Mouse (Mus musculus): ENCODE measurements around the gene Col26a1. TPM values are rescaled to one million over a fixed set of nuclear protein-coding genes. Genes with fewer than 3 reads are reported as not detected.

Gene Col26a1
- total and polyA plus RNA-seq, 2 experiments from 2014 or later, result 35.5 to 61.9 TPM

DNA sequence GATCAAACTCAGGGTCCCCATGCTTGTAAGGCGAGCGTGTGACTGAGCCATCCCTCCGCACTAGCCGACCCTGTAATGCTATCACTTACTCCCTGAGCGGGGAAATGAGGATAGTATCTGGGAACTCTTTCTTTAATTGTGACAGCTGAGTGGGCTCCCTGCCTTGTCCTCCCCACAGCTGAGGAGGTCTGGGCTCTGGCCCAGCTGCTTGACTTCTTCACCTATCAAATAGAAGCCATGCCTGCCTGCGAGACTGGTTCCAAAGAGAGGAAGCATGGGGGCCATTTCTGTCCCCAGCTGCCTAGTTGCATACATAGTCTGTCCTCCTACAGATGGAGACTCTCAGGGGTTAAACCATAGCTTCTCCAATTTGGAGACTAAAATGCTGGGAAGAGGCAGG, 78.0 kb downstream of the Col26a1 start:
- Histone ChIP-seq H3K9ac (replicated peaks; ENCODE audit: low read length, poor library complexity, severe bottlenecking) (no peak overlapping the region), H3K36me3 (ENCODE audit: insufficient read depth, low read length) (no peaks in the 10 kb centered on the region), H3K4me3 (ENCODE audit: low read depth, low read length) (no peak overlapping the region), H3K9me3 (ENCODE audit: low read length) (no peaks in the 10 kb centered on the region), H3K4me2 (ENCODE audit: low read depth, low read length, poor library complexity, severe bottlenecking) (no peak overlapping the region), H3K4me1 (ENCODE audit: insufficient read depth, low read length) (peaks cover 8% of the 10 kb centered on the region; the same call in 1 of the 2 replicates), H3K27me3 (ENCODE audit: insufficient read depth, low read length) (no peaks in the 10 kb centered on the region), H3K27ac (ENCODE audit: low read depth, low read length) (no peak overlapping the region)
- DNase-seq (ENCODE audit: low spot score) (no peak), ATAC-seq (ENCODE audit: low FRiP score) (no peak)
- 81% methylated on average over 6 of the region's 6 CpGs for WGBS
- TF ChIP-seq CTCF (IDR thresholded peaks at IDR 0.05), result no peak

DNA sequence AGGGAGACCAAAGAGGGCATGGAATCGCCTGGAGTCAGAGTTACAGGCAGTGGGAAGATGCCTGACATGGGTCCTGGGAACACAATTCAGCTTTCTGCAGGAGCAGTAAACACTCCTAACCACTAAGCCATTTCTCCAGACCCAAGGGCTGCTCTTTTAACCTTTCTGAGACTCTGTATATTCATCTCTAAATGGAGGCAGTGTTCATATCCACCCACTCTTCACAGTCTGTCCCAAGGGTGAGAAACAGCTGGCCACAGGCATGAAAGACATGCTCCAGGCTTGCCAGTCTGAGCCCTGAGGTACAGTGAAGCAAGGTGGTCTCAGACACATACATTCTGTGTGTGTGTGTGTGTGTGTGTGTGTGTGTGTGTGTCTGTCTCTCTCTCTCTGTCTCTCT, 78.8 kb downstream of the Col26a1 start:
- DNase-seq (ENCODE audit: low spot score), result no peak
- H3K27me3 ChIP-seq (ENCODE audit: insufficient read depth, low read length), result no peaks in the 10 kb centered on the region
- ATAC-seq (ENCODE audit: low FRiP score), result no peak
- 61% methylated on average over 1 of the region's 1 CpGs for WGBS
- H3K9me3 ChIP-seq (ENCODE audit: low read length), result no peaks in the 10 kb centered on the region
- no peak overlapping the region for H3K4me3 ChIP-seq (ENCODE audit: low read depth, low read length)
- no peak overlapping the region for H3K9ac ChIP-seq (replicated peaks; ENCODE audit: low read length, poor library complexity, severe bottlenecking)
- H3K36me3 ChIP-seq (ENCODE audit: insufficient read depth, low read length), result no peaks in the 10 kb centered on the region
- no peak for TF ChIP-seq CTCF (IDR thresholded peaks at IDR 0.05)
- no peak overlapping the region for H3K27ac ChIP-seq (ENCODE audit: low read depth, low read length)
- no peak overlapping the region for H3K4me2 ChIP-seq (ENCODE audit: low read depth, low read length, poor library complexity, severe bottlenecking)
- peaks cover 8% of the 10 kb centered on the region; the same call in 1 of the 2 replicates for H3K4me1 ChIP-seq (ENCODE audit: insufficient read depth, low read length)

DNA sequence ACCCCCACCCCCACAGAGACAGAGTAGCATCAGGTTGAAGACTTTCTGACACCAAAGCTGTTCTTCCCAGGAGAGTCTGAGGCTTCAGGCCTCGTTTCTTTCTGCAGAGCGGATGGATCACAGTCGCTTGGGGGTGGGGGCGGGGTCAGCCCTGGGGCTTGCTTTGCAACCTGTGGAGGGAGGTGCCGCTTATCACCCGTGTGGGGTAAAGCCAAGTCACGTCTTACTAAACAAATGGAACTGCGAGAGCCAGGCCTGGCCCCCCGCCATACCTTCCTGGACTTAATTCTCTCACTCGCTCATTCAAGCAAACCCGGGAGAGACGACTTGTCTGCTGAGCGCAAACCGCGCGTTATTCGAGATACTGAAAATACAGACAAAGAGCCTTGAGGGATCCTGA, 80.3 kb downstream of the Col26a1 start:
- Histone ChIP-seq H3K9me3 (ENCODE audit: low read length) (no peaks in the 10 kb centered on the region), H3K9ac (replicated peaks; ENCODE audit: low read length, poor library complexity, severe bottlenecking) (0 out of 2 replicates have a peak overlapping the region, but pooled peaks have one; percentile 29), H3K4me1 (ENCODE audit: insufficient read depth, low read length) (peaks cover 8% of the 10 kb centered on the region; the same call in 1 of the 2 replicates), H3K4me3 (ENCODE audit: low read depth, low read length) (peak overlapping the region; percentile 18), H3K36me3 (ENCODE audit: insufficient read depth, low read length) (no peaks in the 10 kb centered on the region), H3K27me3 (ENCODE audit: insufficient read depth, low read length) (no peaks in the 10 kb centered on the region), H3K4me2 (ENCODE audit: low read depth, low read length, poor library complexity, severe bottlenecking) (peak overlapping the region; percentile 40), H3K27ac (ENCODE audit: low read depth, low read length) (peak overlapping the region; percentile 21; the same call in 1 of the 2 replicates)
- DNase-seq (ENCODE audit: low spot score) (peak; percentile 34), ATAC-seq (ENCODE audit: low FRiP score) (0 out of 2 replicates have a peak, but pooled peaks have one; percentile 20)
- 7% methylated on average over 17 of the region's 17 CpGs for WGBS
- no peak for TF ChIP-seq CTCF (IDR thresholded peaks at IDR 0.05)

DNA sequence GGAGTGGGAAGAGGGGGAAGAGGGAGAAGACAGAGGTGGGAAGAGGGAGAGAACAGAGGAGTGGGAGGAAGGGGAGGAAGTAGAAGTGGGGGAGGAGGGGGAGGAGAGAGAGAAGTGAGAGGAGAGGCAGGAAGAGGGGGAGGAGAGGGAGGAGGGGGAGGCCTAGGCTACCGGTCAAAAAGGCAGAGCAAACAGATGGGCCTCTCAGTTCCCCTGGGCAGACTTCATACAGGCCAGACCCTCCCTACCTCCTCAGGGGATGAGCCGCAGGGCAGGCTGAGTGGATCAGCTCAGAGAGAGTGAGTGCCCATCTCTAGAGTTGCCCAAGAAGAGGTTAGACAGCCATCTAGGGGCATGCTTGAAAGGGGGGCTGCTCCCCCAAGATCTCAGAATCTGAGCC, 86.1 kb downstream of the Col26a1 start:
- ATAC-seq (ENCODE audit: low FRiP score), result no peak
- TF ChIP-seq CTCF (IDR thresholded peaks at IDR 0.05), result no peak
- WGBS, result 22% methylated on average over 2 of the region's 2 CpGs

DNA sequence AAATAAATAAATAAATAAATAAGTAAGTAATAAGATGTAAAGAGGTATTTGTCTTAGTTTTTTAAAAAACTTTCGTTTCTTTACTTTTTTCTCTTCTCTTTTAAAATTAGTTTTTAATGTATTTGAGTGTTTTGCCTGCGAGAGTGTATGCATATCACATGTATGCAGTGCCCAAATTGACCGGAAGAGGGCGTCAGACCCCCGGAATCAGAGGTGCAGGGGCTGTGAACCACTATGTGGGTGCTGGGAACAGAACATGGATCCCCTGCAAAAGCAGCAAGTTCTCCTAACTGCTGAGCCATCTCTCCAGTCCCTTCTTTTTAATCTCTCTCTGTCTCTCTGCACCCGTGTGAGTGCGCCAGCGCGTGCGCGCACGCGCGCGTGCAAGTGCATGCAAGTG, 89.2 kb downstream of the Col26a1 start:
- DNase-seq (ENCODE audit: low spot score) (no peak), ATAC-seq (ENCODE audit: low FRiP score) (no peak)
- no peak overlapping the region for H3K4me3 ChIP-seq (ENCODE audit: low read depth, low read length)
- WGBS, result 93% methylated on average over 15 of the region's 15 CpGs
- H3K27ac ChIP-seq (ENCODE audit: low read depth, low read length), result no peak overlapping the region
- no peaks in the 10 kb centered on the region for H3K27me3 ChIP-seq (ENCODE audit: insufficient read depth, low read length)
- H3K9me3 ChIP-seq (ENCODE audit: low read length), result no peaks in the 10 kb centered on the region
- no peaks in the 10 kb centered on the region for H3K36me3 ChIP-seq (ENCODE audit: insufficient read depth, low read length)
- no peak overlapping the region for H3K4me2 ChIP-seq (ENCODE audit: low read depth, low read length, poor library complexity, severe bottlenecking)
- TF ChIP-seq CTCF (IDR thresholded peaks at IDR 0.05), result no peak
- H3K4me1 ChIP-seq (ENCODE audit: insufficient read depth, low read length), result no peaks in the 10 kb centered on the region
- no peak overlapping the region for H3K9ac ChIP-seq (replicated peaks; ENCODE audit: low read length, poor library complexity, severe bottlenecking)

More for the DNA sequence above, 86.1 kb downstream of the Col26a1 start:
- Histone ChIP-seq H3K4me1 (ENCODE audit: insufficient read depth, low read length) (no peaks in the 10 kb centered on the region), H3K9me3 (ENCODE audit: low read length) (no peaks in the 10 kb centered on the region), H3K4me2 (ENCODE audit: low read depth, low read length, poor library complexity, severe bottlenecking) (no peak overlapping the region), H3K27ac (ENCODE audit: low read depth, low read length) (no peak overlapping the region), H3K4me3 (ENCODE audit: low read depth, low read length) (no peak overlapping the region), H3K9ac (replicated peaks; ENCODE audit: low read length, poor library complexity, severe bottlenecking) (no peak overlapping the region), H3K27me3 (ENCODE audit: insufficient read depth, low read length) (no peaks in the 10 kb centered on the region), H3K36me3 (ENCODE audit: insufficient read depth, low read length) (no peaks in the 10 kb centered on the region)
- DNase-seq (ENCODE audit: low spot score), result no peak

DNA sequence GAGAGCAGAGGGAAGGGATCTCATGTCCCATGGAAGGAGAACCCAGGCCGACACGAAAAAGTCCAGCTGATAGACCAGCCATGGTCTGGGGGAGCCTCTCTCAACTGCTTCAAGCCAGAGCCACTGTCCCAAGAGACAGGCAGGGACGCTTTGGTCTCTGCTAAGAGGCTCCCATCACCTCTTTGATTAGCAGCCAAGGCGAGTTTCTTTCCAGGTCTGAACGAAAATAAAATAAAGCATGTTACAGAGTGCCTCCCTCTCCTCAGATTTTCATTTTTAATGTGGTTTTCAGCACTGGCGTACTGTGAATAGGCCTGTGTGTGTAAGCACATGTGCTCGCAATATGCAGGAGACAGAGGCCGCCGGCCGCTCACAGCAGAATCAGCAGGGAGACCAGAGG, 90.5 kb downstream of the Col26a1 start:
- no peak for TF ChIP-seq CTCF (IDR thresholded peaks at IDR 0.05)
- Histone ChIP-seq H3K4me2 (ENCODE audit: low read depth, low read length, poor library complexity, severe bottlenecking) (no peak overlapping the region), H3K27ac (ENCODE audit: low read depth, low read length) (no peak overlapping the region), H3K9ac (replicated peaks; ENCODE audit: low read length, poor library complexity, severe bottlenecking) (no peak overlapping the region), H3K4me1 (ENCODE audit: insufficient read depth, low read length) (no peaks in the 10 kb centered on the region), H3K4me3 (ENCODE audit: low read depth, low read length) (no peak overlapping the region), H3K27me3 (ENCODE audit: insufficient read depth, low read length) (no peaks in the 10 kb centered on the region), H3K9me3 (ENCODE audit: low read length) (no peaks in the 10 kb centered on the region), H3K36me3 (ENCODE audit: insufficient read depth, low read length) (no peaks in the 10 kb centered on the region)
- ATAC-seq (ENCODE audit: low FRiP score) (no peak), DNase-seq (ENCODE audit: low spot score) (no peak)
- 73% methylated on average over 10 of the region's 10 CpGs for WGBS

Measured in midbrain, postnatal 0 days (tissue).